Mouse (Mus musculus) hindbrain, embryonic 10.5 days (tissue): ENCODE measurements around the gene Sprr2i. TPM values are rescaled to one million over a fixed set of nuclear protein-coding genes. Genes with fewer than 3 reads are reported as not detected.

Experiments used
- polyA plus RNA-seq: library from polyadenylated mRNA; unstranded; fragments of >200 nt; fragmentation: Nextera tagmentation; extraction: Ambion mirVana; gene quantifications from 2 replicates; pipeline ENCODE4 v1.2.1, GENCODE M21; 2016

Sprr2i gene
- polyA plus RNA-seq, 1 experiment from 2014 or later, result not detected

Other genes starting within 250 kb of the Sprr2i start
- not detected in 2 replicates for gene Sprr2a1, start 192.2 kb upstream of the Sprr2i start, polyA plus RNA-seq
- not detected in 2 replicates for gene Sprr2a2, start 192.1 kb upstream of the Sprr2i start, polyA plus RNA-seq
- gene Sprr2a3, start 122.6 kb upstream of the Sprr2i start, polyA plus RNA-seq, result not detected in 2 replicates
- not detected in 2 replicates for gene Sprr2b, start 91.4 kb upstream of the Sprr2i start, polyA plus RNA-seq
- gene Sprr2d, start 68.9 kb upstream of the Sprr2i start, polyA plus RNA-seq, result not detected in 2 replicates
- gene Sprr2e, start 55.8 kb upstream of the Sprr2i start, polyA plus RNA-seq, result not detected in 2 replicates
- not detected in 2 replicates for gene Sprr2f, start 42.8 kb upstream of the Sprr2i start, polyA plus RNA-seq
- not detected in 2 replicates for gene Sprr2h, start 22.3 kb upstream of the Sprr2i start, polyA plus RNA-seq
- gene Sprr2j-ps, start 10.1 kb downstream of the Sprr2i start, polyA plus RNA-seq, result not detected in 2 replicates
- gene Gm9774, start 21.4 kb downstream of the Sprr2i start, polyA plus RNA-seq, result 8.3 and 9.8 TPM in 2 replicates
- gene Sprr2k, start 24.6 kb downstream of the Sprr2i start, polyA plus RNA-seq, result not detected in 2 replicates
- not detected in 2 replicates for gene Sprr1b, start 30.8 kb downstream of the Sprr2i start, polyA plus RNA-seq
- gene Sprr3, start 50.7 kb downstream of the Sprr2i start, polyA plus RNA-seq, result not detected in 2 replicates
- gene Sprr1a, start 77.9 kb downstream of the Sprr2i start, polyA plus RNA-seq, result not detected in 2 replicates
- gene Sprr4, start 92.5 kb downstream of the Sprr2i start, polyA plus RNA-seq, result not detected in 2 replicates
- gene 2310046K23Rik, start 126.5 kb downstream of the Sprr2i start, polyA plus RNA-seq, result not detected in 2 replicates
- not detected in 2 replicates for gene Ivl, start 165.7 kb downstream of the Sprr2i start, polyA plus RNA-seq
- gene Smcp, start 181.0 kb downstream of the Sprr2i start, polyA plus RNA-seq, result not detected in 2 replicates
- gene 2210017I01Rik, start 199.5 kb downstream of the Sprr2i start, polyA plus RNA-seq, result not detected in 2 replicates
- gene Lce6a, start 213.7 kb downstream of the Sprr2i start, polyA plus RNA-seq, result not detected in 2 replicates
- gene Lce1a1, start 240.3 kb downstream of the Sprr2i start, polyA plus RNA-seq, result not detected in 2 replicates
- not detected in 2 replicates for gene Lce1b, start 248.9 kb downstream of the Sprr2i start, polyA plus RNA-seq